Mouse (Mus musculus): ENCODE results near the gene Trim66. TPM values are rescaled to one million over a fixed set of nuclear protein-coding genes. Genes with fewer than 3 reads are reported as not detected.

Trim66 gene
- polyA plus RNA-seq, 1 experiment from 2014 or later: 0.43 TPM

DNA sequence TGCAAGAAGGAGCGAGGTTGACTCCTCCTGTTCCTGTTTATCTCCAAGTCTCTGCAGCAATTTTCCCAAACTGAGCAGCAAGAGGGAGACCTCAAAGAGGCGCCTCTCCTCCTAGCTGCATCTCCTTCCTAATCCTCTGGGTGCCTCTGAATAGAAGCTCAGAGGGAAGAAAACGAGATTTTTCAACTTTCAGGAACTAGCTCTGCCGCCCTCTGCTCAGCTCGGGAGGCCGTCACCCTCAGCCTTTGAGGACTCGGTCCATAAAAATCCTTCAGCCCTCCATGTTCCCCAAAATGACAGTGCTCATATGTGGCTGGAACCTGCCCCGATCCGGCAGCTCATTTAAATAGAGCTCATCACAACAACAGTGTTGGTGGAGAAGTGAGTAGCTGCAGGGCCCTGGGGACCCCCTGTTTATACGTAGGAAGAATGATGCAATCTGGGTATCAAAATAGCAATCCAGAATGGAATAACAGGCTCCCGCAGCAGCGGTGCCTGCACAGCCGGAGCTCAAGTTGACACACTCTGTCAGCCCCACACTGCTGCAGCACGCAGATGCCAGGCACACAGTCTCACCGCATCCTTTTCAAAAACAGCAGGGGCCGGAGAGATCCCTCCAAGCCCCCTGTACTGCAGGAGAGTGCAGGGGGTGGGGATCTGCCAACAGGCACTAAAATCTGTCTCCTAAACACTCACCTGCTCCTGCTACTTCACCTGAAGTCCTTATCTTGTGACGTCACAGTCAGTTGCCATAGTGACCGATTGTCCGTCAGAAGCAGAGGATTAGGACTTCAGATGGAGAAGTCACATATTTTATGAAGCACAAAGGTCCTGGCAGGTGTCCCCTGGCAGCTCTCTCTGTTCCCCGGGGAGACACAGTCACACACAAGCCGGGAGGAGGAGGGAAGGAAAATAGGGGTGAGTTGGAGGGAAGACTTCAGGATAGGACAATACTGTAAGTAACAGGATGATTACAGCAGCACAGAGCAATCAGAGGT, 14.3 kb downstream of the Trim66 start:
- H3K4me2 ChIP-seq (ENCODE audit: low read depth, low read length): peak overlapping the region; percentile 14
- DNase-seq (ENCODE audit: low spot score) (peak; percentile 12), ATAC-seq (replicated peaks; ENCODE audit: insufficient number of reproducible peaks, low FRiP score, low TSS enrichment, low read depth) (0 out of 2 replicates have a peak, but pooled peaks have one; percentile 64)
- H3K9ac ChIP-seq (replicated peaks; ENCODE audit: low read length): no peak overlapping the region
- 0 out of 2 replicates have a peak overlapping the region, but pooled peaks have one; percentile 3 for H3K4me3 ChIP-seq (ENCODE audit: low read depth, low read length)
- no peaks in the 10 kb centered on the region for H3K27me3 ChIP-seq (ENCODE audit: control insufficient read depth, insufficient read depth, low read length)
- H3K4me1 ChIP-seq (ENCODE audit: control insufficient read depth, insufficient read depth, low read length): no peaks in the 10 kb centered on the region
- no peaks in the 10 kb centered on the region for H3K9me3 ChIP-seq (replicated peaks; ENCODE audit: control insufficient read depth, low read length)
- no peak overlapping the region for H3K27ac ChIP-seq (replicated peaks; ENCODE audit: low read depth, low read length)
- no peaks in the 10 kb centered on the region for H3K36me3 ChIP-seq (replicated peaks; ENCODE audit: control insufficient read depth, insufficient read depth, low read depth, low read length)
- whole genome bisulfite sequencing: 9% methylated on average over 21 of the region's 21 CpGs

DNA sequence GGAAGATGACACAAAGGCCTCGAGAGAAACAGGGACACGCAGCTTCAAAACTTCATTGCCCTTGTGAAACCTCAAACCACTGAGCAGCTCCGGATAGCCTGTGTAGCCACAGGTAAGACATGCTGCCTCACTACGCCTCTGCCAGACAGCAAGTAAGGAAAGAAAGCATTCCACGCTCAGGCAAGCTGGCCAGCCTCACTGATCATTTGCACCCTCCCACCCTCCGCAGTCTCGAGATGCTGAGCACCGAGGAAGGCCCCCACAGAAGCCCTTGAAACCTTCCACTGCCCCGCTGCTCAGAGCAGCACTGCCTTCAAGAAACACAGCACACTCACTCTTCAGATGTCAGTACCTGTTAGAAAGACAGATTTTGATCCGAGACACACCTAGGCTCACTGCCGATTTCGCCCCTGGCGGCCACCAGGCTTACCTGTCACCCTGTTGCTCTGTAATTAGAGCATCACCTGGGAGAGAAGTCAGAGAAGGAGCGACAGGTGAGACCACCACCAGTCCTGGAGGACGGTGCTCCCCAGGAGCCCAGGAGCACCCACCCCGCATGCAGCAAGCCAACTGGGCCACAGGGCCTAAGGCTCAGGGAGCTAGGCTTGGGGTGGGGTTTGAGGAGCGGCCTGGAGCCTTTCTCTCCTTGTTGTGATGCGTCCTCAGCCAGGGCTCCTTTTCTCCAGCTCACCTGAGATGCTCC, 15.2 kb downstream of the Trim66 start:
- H3K27ac ChIP-seq (replicated peaks; ENCODE audit: low read depth, low read length): no peak overlapping the region
- DNase-seq (ENCODE audit: low spot score) (no peak), ATAC-seq (replicated peaks; ENCODE audit: insufficient number of reproducible peaks, low FRiP score, low TSS enrichment, low read depth) (no peak)
- WGBS: 48% methylated on average over 18 of the region's 18 CpGs
- no peak overlapping the region; the same call in 1 of the 2 replicates for H3K4me2 ChIP-seq (ENCODE audit: low read depth, low read length)
- H3K9me3 ChIP-seq (replicated peaks; ENCODE audit: control insufficient read depth, low read length): no peaks in the 10 kb centered on the region
- no peak overlapping the region for H3K4me3 ChIP-seq (ENCODE audit: low read depth, low read length)
- no peaks in the 10 kb centered on the region for H3K27me3 ChIP-seq (ENCODE audit: control insufficient read depth, insufficient read depth, low read length)
- H3K4me1 ChIP-seq (ENCODE audit: control insufficient read depth, insufficient read depth, low read length): no peaks in the 10 kb centered on the region
- H3K9ac ChIP-seq (replicated peaks; ENCODE audit: low read length): no peak overlapping the region
- no peaks in the 10 kb centered on the region for H3K36me3 ChIP-seq (replicated peaks; ENCODE audit: control insufficient read depth, insufficient read depth, low read depth, low read length)

- Histone ChIP-seq H3K4me3 (ENCODE audit: low read depth, low read length) (no peak overlapping the region), H3K27me3 (ENCODE audit: control insufficient read depth, insufficient read depth, low read length) (no peaks in the 10 kb centered on the region), H3K9me3 (replicated peaks; ENCODE audit: control insufficient read depth, low read length) (no peaks in the 10 kb centered on the region), H3K4me1 (ENCODE audit: control insufficient read depth, insufficient read depth, low read length) (no peaks in the 10 kb centered on the region), H3K9ac (replicated peaks; ENCODE audit: low read length) (no peak overlapping the region), H3K4me2 (ENCODE audit: low read depth, low read length) (no peak overlapping the region), H3K36me3 (replicated peaks; ENCODE audit: control insufficient read depth, insufficient read depth, low read depth, low read length) (no peaks in the 10 kb centered on the region), H3K27ac (replicated peaks; ENCODE audit: low read depth, low read length) (no peak overlapping the region)
- WGBS: 72% methylated on average over 5 of the region's 5 CpGs
- DNase-seq (ENCODE audit: low spot score): no peak
- no peak for ATAC-seq (replicated peaks; ENCODE audit: insufficient number of reproducible peaks, low FRiP score, low TSS enrichment, low read depth)
Measured at GRCm38 (mm10) chr7:109484221-109484620, 23.7 kb downstream of the Trim66 start.

GRCm38 (mm10) chr7:109480765-109481197, 27.2 kb downstream of the Trim66 start:
- Histone ChIP-seq H3K36me3 (replicated peaks; ENCODE audit: control insufficient read depth, insufficient read depth, low read depth, low read length) (no peaks in the 10 kb centered on the region), H3K27ac (replicated peaks; ENCODE audit: low read depth, low read length) (no peak overlapping the region), H3K4me1 (ENCODE audit: control insufficient read depth, insufficient read depth, low read length) (no peaks in the 10 kb centered on the region), H3K27me3 (ENCODE audit: control insufficient read depth, insufficient read depth, low read length) (no peaks in the 10 kb centered on the region), H3K4me3 (ENCODE audit: low read depth, low read length) (no peak overlapping the region), H3K4me2 (ENCODE audit: low read depth, low read length) (no peak overlapping the region), H3K9me3 (replicated peaks; ENCODE audit: control insufficient read depth, low read length) (no peaks in the 10 kb centered on the region), H3K9ac (replicated peaks; ENCODE audit: low read length) (no peak overlapping the region)
- peak; percentile 35 for DNase-seq (ENCODE audit: low spot score)
- WGBS: 32% methylated on average over 7 of the region's 7 CpGs
- no peak for ATAC-seq (replicated peaks; ENCODE audit: insufficient number of reproducible peaks, low FRiP score, low TSS enrichment, low read depth)

DNA sequence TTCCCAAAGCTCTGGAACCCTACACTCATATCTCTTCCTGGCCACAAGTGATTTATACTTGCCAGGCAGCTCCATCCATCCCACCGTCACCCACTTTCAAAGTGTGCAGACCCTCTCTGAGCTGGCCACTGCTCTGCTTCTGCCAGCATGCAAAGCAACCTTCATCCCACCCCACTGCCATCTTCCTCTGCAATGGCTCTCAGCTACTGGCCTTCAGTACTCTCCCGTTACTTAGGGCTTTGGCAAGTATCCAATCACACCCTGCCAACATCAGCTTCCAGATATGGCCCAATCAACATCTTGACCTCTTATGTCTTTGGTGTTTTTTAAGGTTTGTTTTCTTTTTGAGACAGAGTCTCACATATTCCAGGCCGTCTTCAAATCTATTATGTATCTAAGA, 30.0 kb downstream of the Trim66 start:
- no peaks in the 10 kb centered on the region for H3K9me3 ChIP-seq (replicated peaks; ENCODE audit: control insufficient read depth, low read length)
- H3K4me1 ChIP-seq (ENCODE audit: control insufficient read depth, insufficient read depth, low read length): no peaks in the 10 kb centered on the region
- no peaks in the 10 kb centered on the region for H3K36me3 ChIP-seq (replicated peaks; ENCODE audit: control insufficient read depth, insufficient read depth, low read depth, low read length)
- H3K4me3 ChIP-seq (ENCODE audit: low read depth, low read length): no peak overlapping the region
- no peak for ATAC-seq (replicated peaks; ENCODE audit: insufficient number of reproducible peaks, low FRiP score, low TSS enrichment, low read depth)
- no peak overlapping the region for H3K27ac ChIP-seq (replicated peaks; ENCODE audit: low read depth, low read length)
- no peaks in the 10 kb centered on the region for H3K27me3 ChIP-seq (ENCODE audit: control insufficient read depth, insufficient read depth, low read length)
- no peak overlapping the region for H3K4me2 ChIP-seq (ENCODE audit: low read depth, low read length)
- H3K9ac ChIP-seq (replicated peaks; ENCODE audit: low read length): no peak overlapping the region
- no peak for DNase-seq (ENCODE audit: low spot score)
- WGBS: 83% methylated on average over 3 of the region's 3 CpGs

- Histone ChIP-seq H3K9ac (replicated peaks; ENCODE audit: low read length) (no peak overlapping the region), H3K36me3 (replicated peaks; ENCODE audit: control insufficient read depth, insufficient read depth, low read depth, low read length) (no peaks in the 10 kb centered on the region), H3K4me2 (ENCODE audit: low read depth, low read length) (no peak overlapping the region), H3K9me3 (replicated peaks; ENCODE audit: control insufficient read depth, low read length) (no peaks in the 10 kb centered on the region), H3K4me1 (ENCODE audit: control insufficient read depth, insufficient read depth, low read length) (no peaks in the 10 kb centered on the region), H3K4me3 (ENCODE audit: low read depth, low read length) (no peak overlapping the region), H3K27ac (replicated peaks; ENCODE audit: low read depth, low read length) (no peak overlapping the region), H3K27me3 (ENCODE audit: control insufficient read depth, insufficient read depth, low read length) (no peaks in the 10 kb centered on the region)
- 74% methylated on average over 4 of the region's 4 CpGs for WGBS
- ATAC-seq (replicated peaks; ENCODE audit: insufficient number of reproducible peaks, low FRiP score, low TSS enrichment, low read depth): no peak
- DNase-seq (ENCODE audit: low spot score): no peak
Measured at GRCm38 (mm10) chr7:109470700-109471099, 37.2 kb downstream of the Trim66 start.

DNA sequence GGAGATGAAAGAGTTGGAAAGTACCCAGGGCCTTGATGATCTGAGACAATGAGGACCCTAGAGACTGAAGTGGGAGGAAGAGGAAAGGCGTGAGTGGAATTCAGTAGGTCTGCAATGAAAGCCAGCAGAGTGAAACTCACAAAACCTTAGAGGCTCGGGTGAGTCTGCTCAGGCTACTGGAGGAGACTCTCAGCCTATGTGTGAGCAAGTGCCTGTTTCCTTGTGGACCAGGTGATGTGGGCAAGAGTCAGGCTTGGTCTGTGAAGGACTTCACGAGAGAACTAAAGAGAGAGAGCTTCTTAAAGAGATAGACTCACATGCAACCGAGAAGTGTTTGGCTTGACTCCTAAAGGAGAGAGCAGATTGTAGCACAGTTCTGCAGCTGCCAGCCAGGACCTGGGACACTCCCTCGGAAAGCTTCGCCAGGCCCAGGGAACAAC, 39.7 kb downstream of the Trim66 start:
- ATAC-seq (replicated peaks; ENCODE audit: insufficient number of reproducible peaks, low FRiP score, low TSS enrichment, low read depth): no peak
- Histone ChIP-seq H3K36me3 (replicated peaks; ENCODE audit: control insufficient read depth, insufficient read depth, low read depth, low read length) (no peaks in the 10 kb centered on the region), H3K27ac (replicated peaks; ENCODE audit: low read depth, low read length) (no peak overlapping the region), H3K27me3 (ENCODE audit: control insufficient read depth, insufficient read depth, low read length) (no peaks in the 10 kb centered on the region), H3K9me3 (replicated peaks; ENCODE audit: control insufficient read depth, low read length) (no peaks in the 10 kb centered on the region), H3K4me2 (ENCODE audit: low read depth, low read length) (no peak overlapping the region), H3K9ac (replicated peaks; ENCODE audit: low read length) (no peak overlapping the region), H3K4me1 (ENCODE audit: control insufficient read depth, insufficient read depth, low read length) (no peaks in the 10 kb centered on the region), H3K4me3 (ENCODE audit: low read depth, low read length) (no peak overlapping the region)
- DNase-seq (ENCODE audit: low spot score): no peak
- 61% methylated on average over 6 of the region's 6 CpGs for WGBS

DNA sequence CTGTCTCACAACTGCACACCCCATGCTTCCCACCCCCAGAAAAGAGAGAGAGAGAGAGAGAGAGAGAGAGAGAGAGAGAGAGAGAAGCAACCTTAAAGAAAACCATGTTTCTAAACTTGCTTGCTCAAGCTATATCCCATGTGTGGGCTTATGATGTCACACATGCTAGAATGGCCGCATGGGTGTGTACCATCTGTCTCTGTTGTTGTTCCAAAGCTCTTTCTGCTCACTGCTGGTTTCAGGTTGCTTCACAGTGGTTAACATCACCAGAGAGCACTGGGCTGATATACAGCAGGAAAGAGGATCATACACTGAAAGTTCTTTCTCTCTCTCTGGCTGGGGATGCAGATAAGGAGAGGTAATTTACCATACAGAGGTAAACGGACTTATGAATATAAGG, 40.3 kb downstream of the Trim66 start:
- DNase-seq (ENCODE audit: low spot score) (no peak), ATAC-seq (replicated peaks; ENCODE audit: insufficient number of reproducible peaks, low FRiP score, low TSS enrichment, low read depth) (no peak)
- H3K27ac ChIP-seq (replicated peaks; ENCODE audit: low read depth, low read length): no peak overlapping the region
- 48% methylated on average over 2 of the region's 2 CpGs for WGBS
- H3K9ac ChIP-seq (replicated peaks; ENCODE audit: low read length): no peak overlapping the region
- H3K4me2 ChIP-seq (ENCODE audit: low read depth, low read length): no peak overlapping the region
- no peaks in the 10 kb centered on the region for H3K27me3 ChIP-seq (ENCODE audit: control insufficient read depth, insufficient read depth, low read length)
- H3K36me3 ChIP-seq (replicated peaks; ENCODE audit: control insufficient read depth, insufficient read depth, low read depth, low read length): no peaks in the 10 kb centered on the region
- no peak overlapping the region for H3K4me3 ChIP-seq (ENCODE audit: low read depth, low read length)
- H3K9me3 ChIP-seq (replicated peaks; ENCODE audit: control insufficient read depth, low read length): no peaks in the 10 kb centered on the region
- H3K4me1 ChIP-seq (ENCODE audit: control insufficient read depth, insufficient read depth, low read length): no peaks in the 10 kb centered on the region
